Mouse (Mus musculus) ES-Bruce4 (cell line): ENCODE results near the gene Runx3.

Experiments
- CTCF ChIP-seq: IDR thresholded peaks from one replicate; pipeline ENCODE4 v1.8.1; 2011; ENCODE audit warnings: low read depth, low read length
- EP300 ChIP-seq: IDR thresholded peaks from 2 replicates; pipeline ENCODE4 v1.6.1; 2011; ENCODE audit warnings: low read depth, low read length; ENCODE audit not compliant: insufficient read depth
- POLR2A ChIP-seq: IDR thresholded peaks from one replicate; pipeline ENCODE4 v1.8.1; 2011; ENCODE audit warnings: low read length; ENCODE audit not compliant: insufficient read depth

GRCm38 (mm10) chr4:135077196-135077595 lies 43.3 kb upstream of the Runx3 start:
- TF ChIP-seq CTCF = no peak
- no peak for TF ChIP-seq POLR2A
- TF ChIP-seq EP300 = no peak
